Mouse (Mus musculus): Measurements from ENCODE around the gene Tmem51. TPM values are rescaled to one million over a fixed set of nuclear protein-coding genes. Genes with fewer than 3 reads are reported as not detected.
"Not testable (repeated sequence)": the region's sequence is repeated elsewhere in the genome, so short reads cannot be mapped to it uniquely, and the experiment has no call there.

The Tmem51 gene
- total and polyA plus RNA-seq, 2 experiments from 2014 or later = 7.5 to 7.8 TPM

- 81% methylated on average over 11 of the region's 11 CpGs for WGBS
- TF ChIP-seq CTCF (IDR thresholded peaks at IDR 0.05; ENCODE audit: low read depth) = no peak
- Histone ChIP-seq H3K36me3 (ENCODE audit: insufficient read depth, low read length) (no peaks in the 10 kb centered on the region), H3K9ac (replicated peaks; ENCODE audit: low read length) (no peak overlapping the region), H3K4me1 (ENCODE audit: insufficient read depth, low read length) (peaks cover 7% of the 10 kb centered on the region; the same call in 1 of the 2 replicates), H3K27ac (no peak overlapping the region), H3K4me2 (ENCODE audit: low read depth, low read length) (no peak overlapping the region), H3K9me3 (ENCODE audit: low read length) (no peaks in the 10 kb centered on the region), H3K27me3 (ENCODE audit: insufficient read depth, low read length) (no peaks in the 10 kb centered on the region), H3K4me3 (ENCODE audit: low read length) (no peak overlapping the region)
- ATAC-seq (no peak), DNase-seq (ENCODE audit: low spot score) (no peak)
Measured at GRCm38 (mm10) chr4:142054580-142054979, 29.5 kb downstream of the Tmem51 start.

DNA sequence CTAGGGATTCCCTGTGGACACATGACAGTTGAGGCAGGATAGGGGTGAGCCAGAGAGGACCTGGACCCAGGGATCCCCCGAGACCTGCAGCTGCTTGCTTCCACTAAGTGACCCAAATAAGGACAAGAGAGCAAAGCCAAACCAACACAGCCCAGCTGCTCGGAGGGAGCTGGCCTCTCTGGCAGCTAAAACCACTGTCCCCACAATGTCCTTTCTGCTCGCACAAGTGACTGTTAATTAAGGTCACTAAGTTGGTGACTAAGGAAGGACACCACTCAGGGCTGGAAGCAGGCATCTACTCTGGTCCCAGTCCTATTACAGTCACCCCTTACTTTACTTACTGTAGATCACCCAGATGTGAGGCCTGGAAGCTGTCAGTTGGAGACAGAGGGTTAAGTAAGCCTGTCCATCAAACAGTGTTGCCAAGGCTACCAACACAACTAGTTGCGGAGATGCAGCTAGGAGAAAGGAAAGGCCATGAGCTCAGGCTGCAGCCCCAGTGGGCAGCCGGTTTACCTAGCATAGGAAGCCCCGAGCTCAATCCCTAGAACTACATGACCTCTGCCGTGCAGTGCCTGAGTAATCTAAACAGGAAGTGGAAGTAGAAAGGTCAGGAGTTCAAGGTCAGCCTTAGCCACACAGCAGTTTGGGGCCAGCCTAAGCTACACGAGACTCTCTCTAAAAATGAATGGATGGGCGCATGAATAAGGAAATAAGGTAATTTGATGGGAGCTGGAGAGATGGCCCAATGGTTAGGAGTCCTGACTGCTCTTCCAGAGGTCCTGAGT is 30.2 kb downstream of the Tmem51 start:
- no peak for DNase-seq (ENCODE audit: low spot score)
- 55% methylated on average over 9 of the region's 9 CpGs for WGBS
- H3K4me1 ChIP-seq (ENCODE audit: insufficient read depth, low read length) = peaks cover 7% of the 10 kb centered on the region; the same call in 1 of the 2 replicates
- ATAC-seq = no peak
- no peaks in the 10 kb centered on the region for H3K27me3 ChIP-seq (ENCODE audit: insufficient read depth, low read length)
- no peak overlapping the region for H3K4me3 ChIP-seq (ENCODE audit: low read length)
- H3K27ac ChIP-seq = no peak overlapping the region
- no peaks in the 10 kb centered on the region for H3K36me3 ChIP-seq (ENCODE audit: insufficient read depth, low read length)
- no peak overlapping the region for H3K4me2 ChIP-seq (ENCODE audit: low read depth, low read length)
- no peaks in the 10 kb centered on the region for H3K9me3 ChIP-seq (ENCODE audit: low read length)
- H3K9ac ChIP-seq (replicated peaks; ENCODE audit: low read length) = no peak overlapping the region
- TF ChIP-seq CTCF (IDR thresholded peaks at IDR 0.05; ENCODE audit: low read depth) = no peak

- no peaks in the 10 kb centered on the region for H3K9me3 ChIP-seq (ENCODE audit: low read length)
- no peak overlapping the region for H3K4me2 ChIP-seq (ENCODE audit: low read depth, low read length)
- no peak for TF ChIP-seq CTCF (IDR thresholded peaks at IDR 0.05; ENCODE audit: low read depth)
- no peak overlapping the region for H3K27ac ChIP-seq
- no peak overlapping the region for H3K9ac ChIP-seq (replicated peaks; ENCODE audit: low read length)
- peaks cover 7% of the 10 kb centered on the region; the same call in 1 of the 2 replicates for H3K4me1 ChIP-seq (ENCODE audit: insufficient read depth, low read length)
- ATAC-seq (no peak), DNase-seq (ENCODE audit: low spot score) (no peak)
- no peaks in the 10 kb centered on the region for H3K27me3 ChIP-seq (ENCODE audit: insufficient read depth, low read length)
- H3K4me3 ChIP-seq (ENCODE audit: low read length) = no peak overlapping the region
- no peaks in the 10 kb centered on the region for H3K36me3 ChIP-seq (ENCODE audit: insufficient read depth, low read length)
- 78% methylated on average over 4 of the region's 4 CpGs for WGBS
Measured at GRCm38 (mm10) chr4:142053261-142053660, 30.8 kb downstream of the Tmem51 start.

DNA sequence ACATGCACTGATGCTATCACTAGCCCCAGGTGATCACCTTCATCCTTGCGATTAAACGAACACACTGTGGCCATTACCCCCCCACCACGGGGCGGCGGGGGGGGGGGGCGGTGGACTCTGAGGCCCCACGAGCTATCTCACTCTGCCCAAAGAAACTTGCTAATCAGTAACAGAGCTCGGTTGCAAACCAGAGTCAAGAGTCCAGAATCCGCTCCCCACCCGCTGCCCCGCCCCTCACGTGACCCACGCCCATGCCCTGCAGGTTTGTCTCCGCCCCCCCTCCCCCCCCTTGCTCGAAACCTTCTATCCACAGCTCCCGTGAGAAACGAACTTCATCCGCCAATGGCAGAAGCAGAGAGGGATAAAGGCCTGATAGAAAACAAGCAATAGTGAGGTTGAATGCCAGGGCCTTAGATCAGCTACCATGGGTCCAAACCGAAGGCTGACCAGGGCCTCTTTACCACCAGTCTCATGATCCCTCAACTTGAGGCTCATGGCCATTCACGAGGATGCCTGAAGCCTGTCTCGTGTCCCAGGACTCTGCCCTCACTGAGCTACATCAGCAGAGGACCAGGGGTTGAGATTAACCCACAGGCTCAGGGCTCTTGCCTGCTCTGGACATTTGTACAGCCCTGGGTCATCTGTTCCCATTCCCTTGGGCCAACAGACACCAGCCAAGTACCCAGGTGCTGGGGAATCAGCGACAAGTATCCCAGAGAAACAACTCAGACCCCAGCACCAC is 31.5 kb downstream of the Tmem51 start:
- no peak for TF ChIP-seq CTCF (IDR thresholded peaks at IDR 0.05; ENCODE audit: low read depth)
- Histone ChIP-seq H3K4me1 (ENCODE audit: insufficient read depth, low read length) (0 out of 2 replicates have a peak, but pooled peaks cover 3% of the 10 kb centered on the region), H3K4me2 (ENCODE audit: low read depth, low read length) (no peak overlapping the region), H3K9me3 (ENCODE audit: low read length) (no peaks in the 10 kb centered on the region), H3K9ac (replicated peaks; ENCODE audit: low read length) (no peak overlapping the region), H3K36me3 (ENCODE audit: insufficient read depth, low read length) (no peaks in the 10 kb centered on the region), H3K27ac (no peak overlapping the region), H3K27me3 (ENCODE audit: insufficient read depth, low read length) (no peaks in the 10 kb centered on the region), H3K4me3 (ENCODE audit: low read length) (no peak overlapping the region)
- WGBS = 54% methylated on average over 22 of the region's 22 CpGs
- no peak for ATAC-seq
- no peak for DNase-seq (ENCODE audit: low spot score)

DNA sequence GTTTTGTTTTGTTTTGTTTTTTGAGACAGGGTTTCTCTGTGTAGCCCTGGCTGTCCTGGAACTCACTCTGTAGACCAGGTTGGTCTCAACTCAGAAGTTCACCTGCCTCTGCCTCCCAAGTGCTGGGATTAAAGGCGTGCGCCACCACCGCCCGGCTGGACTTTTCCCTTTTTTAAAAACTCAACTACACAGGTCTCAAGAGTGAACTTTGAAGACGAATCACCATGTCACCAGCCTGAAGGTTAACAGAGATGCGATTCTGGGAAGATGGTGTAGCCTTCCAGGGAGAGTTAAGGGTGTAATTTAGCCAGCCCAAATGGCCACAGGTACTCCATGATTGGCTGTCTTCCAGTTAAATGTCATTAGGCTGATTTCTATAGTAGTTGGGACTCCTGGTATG is 32.2 kb downstream of the Tmem51 start:
- not testable (repeated sequence) for ATAC-seq; H3K9ac ChIP-seq (replicated peaks; ENCODE audit: low read length); DNase-seq (ENCODE audit: low spot score); H3K36me3 ChIP-seq (ENCODE audit: insufficient read depth, low read length); H3K27ac ChIP-seq; H3K4me3 ChIP-seq (ENCODE audit: low read length); H3K4me2 ChIP-seq (ENCODE audit: low read depth, low read length); H3K9me3 ChIP-seq (ENCODE audit: low read length); H3K4me1 ChIP-seq (ENCODE audit: insufficient read depth, low read length); H3K27me3 ChIP-seq (ENCODE audit: insufficient read depth, low read length)
- WGBS = 91% methylated on average over 6 of the region's 6 CpGs

DNA sequence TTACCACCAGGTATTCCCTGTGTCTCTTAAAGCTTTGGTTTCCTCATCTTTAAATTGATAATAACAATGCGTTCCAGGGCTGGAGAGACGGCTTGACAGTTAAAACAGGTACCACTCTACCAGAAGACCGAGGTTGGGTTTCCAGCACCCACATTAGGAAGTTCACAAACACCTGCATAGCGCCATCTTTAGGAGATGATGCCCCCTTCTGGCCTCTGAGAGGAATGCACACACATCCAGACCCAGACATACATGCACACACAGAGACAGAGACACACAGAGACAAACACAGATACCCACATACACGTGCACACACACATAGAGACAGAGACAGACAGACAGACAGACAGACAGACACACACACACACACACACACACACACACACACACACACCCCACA is 34.1 kb downstream of the Tmem51 start:
- H3K9ac ChIP-seq (replicated peaks; ENCODE audit: low read length) = no peak overlapping the region
- TF ChIP-seq CTCF (IDR thresholded peaks at IDR 0.05; ENCODE audit: low read depth) = no peak
- DNase-seq (ENCODE audit: low spot score) = no peak
- no peaks in the 10 kb centered on the region for H3K27me3 ChIP-seq (ENCODE audit: insufficient read depth, low read length)
- H3K4me1 ChIP-seq (ENCODE audit: insufficient read depth, low read length) = no peaks in the 10 kb centered on the region
- H3K36me3 ChIP-seq (ENCODE audit: insufficient read depth, low read length) = no peaks in the 10 kb centered on the region
- H3K27ac ChIP-seq = no peak overlapping the region
- H3K4me2 ChIP-seq (ENCODE audit: low read depth, low read length) = no peak overlapping the region
- WGBS = 92% methylated on average over 5 of the region's 5 CpGs
- H3K4me3 ChIP-seq (ENCODE audit: low read length) = no peak overlapping the region
- no peaks in the 10 kb centered on the region for H3K9me3 ChIP-seq (ENCODE audit: low read length)
- no peak for ATAC-seq

DNA sequence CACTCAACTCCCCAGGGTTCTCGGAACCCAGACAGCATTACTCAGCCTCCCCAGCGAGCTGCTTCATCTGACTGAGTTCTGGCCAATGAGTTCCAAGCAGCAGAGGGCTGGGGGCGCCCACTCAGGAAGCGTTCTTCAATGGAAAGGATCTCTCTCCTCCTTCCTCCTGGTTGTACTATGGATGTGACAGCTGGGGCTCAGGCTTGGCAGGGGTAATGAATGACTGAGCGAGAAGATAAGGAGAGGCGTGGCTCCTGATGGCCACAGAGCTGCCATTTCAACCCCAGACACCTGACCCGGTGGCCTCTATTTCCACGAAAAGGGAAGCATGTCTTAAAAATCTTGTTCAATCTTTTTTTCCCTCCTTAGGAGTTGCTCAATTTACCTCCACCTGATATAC is 35.7 kb downstream of the Tmem51 start:
- Histone ChIP-seq H3K9ac (replicated peaks; ENCODE audit: low read length) (no peak overlapping the region), H3K4me2 (ENCODE audit: low read depth, low read length) (no peak overlapping the region)
- WGBS = 64% methylated on average over 8 of the region's 8 CpGs

More for the DNA sequence above, 35.7 kb downstream of the Tmem51 start:
- ATAC-seq = no peak
- no peaks in the 10 kb centered on the region for H3K36me3 ChIP-seq (ENCODE audit: insufficient read depth, low read length)
- no peak for DNase-seq (ENCODE audit: low spot score)
- H3K4me3 ChIP-seq (ENCODE audit: low read length) = no peak overlapping the region
- H3K4me1 ChIP-seq (ENCODE audit: insufficient read depth, low read length) = no peaks in the 10 kb centered on the region
- H3K27me3 ChIP-seq (ENCODE audit: insufficient read depth, low read length) = no peaks in the 10 kb centered on the region
- no peak overlapping the region for H3K27ac ChIP-seq
- no peaks in the 10 kb centered on the region for H3K9me3 ChIP-seq (ENCODE audit: low read length)
- no peak for TF ChIP-seq CTCF (IDR thresholded peaks at IDR 0.05; ENCODE audit: low read depth)

All from hindbrain, postnatal 0 days (tissue).